Mouse (Mus musculus) fat pad, adult 2 months (tissue): ENCODE data around the gene Camta2.

Source experiments
- DNase-seq: peaks from one replicate; pipeline ENCODE4 v3.0.0-alpha.2; 2011; ENCODE audit warnings: low read depth, low spot score; ENCODE audit errors: extremely low read depth

Gene Camta2

DNA sequence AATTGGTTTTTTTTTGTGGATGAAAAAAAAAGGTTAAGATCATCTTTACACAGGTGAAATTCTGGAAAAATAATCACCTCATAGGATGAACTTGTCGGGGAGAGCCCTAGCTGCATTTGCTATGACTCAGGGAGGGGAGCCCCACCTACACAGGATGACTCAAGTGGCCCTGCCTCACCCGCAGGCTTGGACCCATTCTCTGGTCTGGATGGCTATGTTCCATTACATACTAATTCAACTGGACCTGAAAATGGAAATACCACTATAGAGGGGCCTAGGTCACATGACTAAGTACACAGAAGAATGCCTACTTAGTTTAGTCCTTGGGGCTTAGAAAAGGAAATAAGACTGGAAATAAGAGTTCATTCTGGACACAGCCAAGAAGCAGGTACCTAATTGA, 36.5 kb downstream of the Camta2 start:
- no peak for DNase-seq

DNA sequence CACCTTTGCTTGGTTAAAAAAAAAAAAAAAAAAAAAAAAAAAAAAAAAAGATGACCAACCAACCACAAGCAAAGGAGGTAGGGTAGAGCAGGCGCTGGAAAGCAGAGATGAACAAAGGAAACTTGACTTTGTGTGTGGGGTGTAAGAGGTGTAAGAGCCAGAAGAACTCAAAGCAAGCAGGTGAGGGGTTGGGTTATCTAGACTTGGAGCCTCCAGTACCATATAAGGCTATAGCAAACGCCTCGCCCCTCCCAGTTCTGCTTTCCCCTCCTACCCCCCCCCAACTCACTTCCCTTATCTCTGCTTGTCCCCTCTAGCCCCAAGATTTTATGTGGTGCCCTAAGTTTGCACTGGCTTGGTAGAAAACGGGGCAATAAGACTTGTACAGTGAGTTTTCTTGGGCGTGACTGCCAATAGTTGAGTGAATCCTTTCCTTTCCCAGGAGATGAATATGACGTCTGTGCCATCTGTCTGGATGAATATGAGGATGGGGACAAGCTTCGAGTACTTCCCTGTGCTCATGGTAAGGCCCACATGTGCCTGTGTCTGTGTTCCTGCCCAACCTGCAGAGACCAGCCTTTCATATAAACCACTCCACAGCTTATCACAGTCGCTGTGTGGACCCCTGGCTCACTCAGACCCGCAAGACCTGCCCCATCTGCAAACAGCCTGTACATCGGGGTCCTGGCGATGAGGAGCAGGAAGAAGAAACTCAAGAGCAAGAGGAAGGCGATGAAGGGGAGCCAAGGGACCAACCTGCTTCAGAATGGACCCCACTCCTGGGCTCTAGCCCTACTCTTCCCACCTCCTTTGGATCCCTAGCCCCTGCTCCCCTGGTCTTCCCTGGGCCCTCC, 37.4 kb downstream of the Camta2 start:
- DNase-seq, result no peak

GRCm38 (mm10) chr11:70649185-70649734, 38.6 kb downstream of the Camta2 start:
- no peak for DNase-seq

GRCm38 (mm10) chr11:70648512-70648911, 39.4 kb downstream of the Camta2 start:
- no peak for DNase-seq

GRCm38 (mm10) chr11:70647716-70648420, 40.0 kb downstream of the Camta2 start:
- DNase-seq, result no peak

GRCm38 (mm10) chr11:70646691-70647650, 40.9 kb downstream of the Camta2 start, which contains the start of the genes Rnf167 and Slc25a11:
TSS of gene Rnf167 (plus strand) at chr11:70647235.
TSS of gene Slc25a11 (minus strand) at chr11:70647479.
- peak; percentile 90 for DNase-seq

- DNase-seq, result no peak
These were observed 41.7 kb downstream of the Camta2 start for GRCm38 (mm10) chr11:70646259-70646555.

DNA sequence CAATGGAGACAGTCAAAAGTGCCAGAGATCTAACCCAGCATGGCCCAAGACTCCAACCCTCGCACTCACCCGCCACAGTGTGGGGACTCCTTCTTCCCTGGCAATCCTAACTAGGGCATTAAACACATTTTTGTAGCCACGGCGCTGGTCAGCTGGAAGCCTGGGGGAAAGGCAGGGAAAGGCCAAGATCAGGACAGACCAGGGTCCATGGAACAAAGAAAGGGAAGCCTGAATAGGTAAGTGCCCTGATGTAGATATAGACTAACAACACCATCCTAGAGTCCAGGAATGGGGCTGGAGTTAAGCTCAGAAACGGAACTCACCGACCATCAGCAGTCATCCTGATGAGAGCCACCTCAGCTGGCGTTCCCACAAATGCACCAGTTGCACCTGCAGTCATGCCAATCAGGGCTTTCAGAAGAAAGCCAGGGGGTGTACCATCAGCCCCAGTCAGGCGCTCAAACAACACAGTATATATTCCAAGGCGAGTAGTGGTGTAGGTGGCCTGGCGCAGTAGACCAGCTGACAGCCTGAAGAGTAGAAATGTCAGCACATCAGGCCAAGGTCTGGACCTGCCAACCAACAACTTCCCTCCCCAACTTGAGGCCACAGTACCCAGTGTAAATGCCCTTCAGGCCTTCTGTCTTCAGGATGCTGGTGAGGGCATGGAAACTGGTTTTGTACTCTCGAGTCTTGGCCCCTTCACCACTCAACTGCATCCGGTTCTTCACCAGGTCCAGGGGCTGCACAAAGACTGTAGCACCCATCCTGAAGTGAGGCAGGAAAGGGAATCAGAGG, 42.2 kb downstream of the Camta2 start:
- no peak for DNase-seq

GRCm38 (mm10) chr11:70644564-70645103, 43.3 kb downstream of the Camta2 start:
- no peak for DNase-seq

GRCm38 (mm10) chr11:70643051-70643450, 44.9 kb downstream of the Camta2 start:
- DNase-seq, result no peak

DNA sequence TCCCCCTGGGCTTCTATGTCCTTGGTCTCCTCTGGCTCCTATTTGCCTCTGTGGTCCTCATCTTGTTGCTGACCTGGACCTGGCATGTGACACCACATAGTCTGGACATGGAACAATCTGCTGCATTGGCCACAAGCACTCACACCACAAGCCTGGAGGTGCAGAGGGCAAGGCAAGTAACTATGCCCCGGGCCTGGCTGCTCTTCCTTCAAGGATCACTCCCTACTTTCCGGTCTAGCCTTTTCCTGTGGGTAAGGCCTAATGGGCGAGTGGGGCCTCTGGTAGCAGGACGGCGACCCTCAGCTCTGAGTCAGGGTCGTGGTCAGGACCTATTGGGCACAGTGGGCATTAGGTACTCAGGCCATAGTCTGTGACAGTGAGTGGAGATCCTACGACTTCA, 46.7 kb downstream of the Camta2 start:
- DNase-seq, result no peak

DNA sequence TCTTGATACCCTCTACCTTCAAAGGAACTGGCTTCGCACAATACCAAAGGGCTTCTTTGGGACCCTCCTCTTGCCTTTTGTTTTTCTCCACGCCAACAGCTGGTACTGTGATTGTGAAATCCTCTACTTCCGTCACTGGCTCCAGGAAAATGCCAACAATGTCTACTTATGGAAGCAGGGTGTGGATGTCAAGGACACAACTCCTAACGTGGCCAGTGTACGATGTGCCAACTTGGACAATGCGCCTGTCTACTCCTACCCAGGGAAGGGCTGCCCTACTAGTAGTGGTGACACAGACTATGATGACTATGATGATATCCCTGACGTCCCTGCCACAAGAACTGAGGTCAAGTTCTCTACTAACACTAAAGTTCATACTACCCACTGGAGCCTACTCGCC, 47.9 kb downstream of the Camta2 start:
- no peak for DNase-seq

- no peak for DNase-seq
These were observed 49.1 kb downstream of the Camta2 start, which contains the start of gene Gp1ba for GRCm38 (mm10) chr11:70638714-70639278. TSS of gene Gp1ba (plus strand) at chr11:70639122.

- DNase-seq, result no peak
These were observed 49.6 kb downstream of the Camta2 start for GRCm38 (mm10) chr11:70638293-70638692.

DNA sequence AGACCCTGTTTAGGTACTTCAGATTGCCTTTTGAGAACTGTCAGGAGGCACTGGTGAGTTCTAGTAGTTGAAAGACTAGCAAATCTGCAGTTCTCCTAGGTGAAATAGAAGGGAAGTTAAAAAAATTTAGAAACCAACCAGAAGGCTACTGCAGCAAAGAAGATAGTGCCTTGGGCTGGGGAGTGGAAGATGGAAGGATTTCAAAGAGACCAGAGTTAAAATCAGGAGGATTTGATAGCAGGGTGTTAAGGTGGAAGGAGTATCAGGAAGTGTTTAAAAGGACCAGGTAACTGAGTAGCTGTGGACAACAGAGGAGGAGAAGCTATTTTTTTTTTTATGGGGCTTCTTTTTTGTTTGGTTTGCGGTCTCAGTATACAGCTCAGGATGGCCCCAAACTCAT, 50.1 kb downstream of the Camta2 start:
- DNase-seq, result no peak

GRCm38 (mm10) chr11:70635601-70636000, 52.3 kb downstream of the Camta2 start:
- DNase-seq, result peak; percentile 69

GRCm38 (mm10) chr11:70630129-70630528, 57.8 kb downstream of the Camta2 start:
- DNase-seq, result no peak

- no peak for DNase-seq
These were observed 58.3 kb downstream of the Camta2 start for GRCm38 (mm10) chr11:70629557-70629956.

- DNase-seq, result no peak
These were observed 59.5 kb downstream of the Camta2 start for GRCm38 (mm10) chr11:70628431-70628830.
